Mouse (Mus musculus): ENCODE data around the gene Gm20388.

Gene Gm20388

GRCm38 (mm10) chr8:120408241-120409215 is 497.9 kb downstream of the Gm20388 start:
- DNase-seq: peak in 1 of 2 experiments; percentile 20

GRCm38 (mm10) chr8:120409371-120410013 is 498.9 kb downstream of the Gm20388 start:
- DNase-seq: no peak

- no peak for DNase-seq
Measured at GRCm38 (mm10) chr8:120411059-120411458, 500.4 kb downstream of the Gm20388 start.

DNA sequence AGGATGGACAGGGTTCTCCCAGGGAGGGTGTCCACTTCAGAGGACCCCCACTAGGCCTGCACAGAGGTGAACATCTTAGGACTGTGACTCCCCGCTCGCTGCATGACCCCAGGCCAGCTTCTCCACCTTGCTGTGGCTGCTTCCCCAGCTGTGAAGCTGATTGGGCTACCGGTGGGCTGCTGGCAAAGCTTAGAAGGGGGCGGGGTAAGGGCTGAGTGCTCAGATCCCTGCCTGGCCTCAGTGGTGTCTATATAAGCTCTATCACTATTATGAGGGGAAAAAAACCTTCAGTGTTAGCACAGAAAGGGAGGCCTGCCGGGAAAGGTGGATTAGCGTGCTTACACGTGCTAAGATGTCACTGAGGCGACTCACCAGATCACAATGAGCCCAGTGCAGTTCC is 501.2 kb downstream of the Gm20388 start:
- DNase-seq: no peak

GRCm38 (mm10) chr8:120412357-120412756 is 501.7 kb downstream of the Gm20388 start:
- DNase-seq: no peak

DNA sequence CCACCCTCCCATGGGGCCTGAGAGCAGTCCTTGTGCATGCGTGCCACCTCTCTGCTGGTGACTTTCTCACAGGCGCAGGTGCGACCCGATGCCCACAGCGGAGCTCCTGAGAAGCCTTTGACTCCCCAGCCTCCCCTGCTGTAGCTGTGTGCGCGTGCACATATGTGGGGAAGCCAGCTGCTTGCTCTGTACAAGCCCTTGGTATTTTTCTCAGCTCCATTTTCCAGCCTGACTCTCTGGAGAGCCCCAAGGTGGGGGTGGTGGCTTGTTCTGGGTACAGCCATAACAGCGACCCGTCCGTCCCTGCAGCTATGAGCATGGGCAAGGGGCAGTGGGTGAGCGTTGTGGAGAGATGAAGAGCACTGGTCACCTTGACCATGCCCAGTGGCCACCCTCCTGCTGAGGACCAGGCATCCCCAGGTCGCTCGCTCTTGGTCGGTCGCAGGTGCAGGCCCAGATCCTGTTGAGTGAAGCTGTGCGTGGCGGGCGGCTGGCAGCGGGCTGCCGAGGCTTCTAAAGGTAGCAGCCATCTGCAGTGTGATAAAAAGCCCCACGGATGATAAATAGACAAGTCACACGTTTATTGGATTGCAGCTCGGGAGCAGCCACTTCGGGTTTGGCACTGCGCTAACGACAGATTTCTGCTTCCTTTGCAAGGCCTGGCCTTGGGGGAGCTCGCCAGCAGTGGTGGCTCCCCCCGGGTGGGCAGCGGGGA is 502.4 kb downstream of the Gm20388 start:
- DNase-seq: no peak

DNA sequence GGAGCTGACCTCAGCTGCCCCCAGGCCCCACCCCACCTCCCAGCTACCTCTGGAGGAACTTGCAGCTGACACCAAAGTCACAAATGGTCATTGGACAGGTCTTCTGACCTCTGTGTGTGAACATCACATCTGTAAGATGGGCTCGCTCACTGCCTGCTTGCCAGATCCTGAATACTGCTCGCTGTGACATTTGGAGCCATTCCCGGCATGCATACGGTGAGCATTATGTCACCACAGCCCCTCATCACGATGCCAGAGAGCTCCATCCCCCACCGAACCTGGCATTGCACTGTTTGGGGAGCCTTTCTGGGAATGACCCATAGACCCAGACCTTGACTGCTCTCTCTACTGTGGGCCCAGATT is 503.0 kb downstream of the Gm20388 start:
- no peak for DNase-seq

DNA sequence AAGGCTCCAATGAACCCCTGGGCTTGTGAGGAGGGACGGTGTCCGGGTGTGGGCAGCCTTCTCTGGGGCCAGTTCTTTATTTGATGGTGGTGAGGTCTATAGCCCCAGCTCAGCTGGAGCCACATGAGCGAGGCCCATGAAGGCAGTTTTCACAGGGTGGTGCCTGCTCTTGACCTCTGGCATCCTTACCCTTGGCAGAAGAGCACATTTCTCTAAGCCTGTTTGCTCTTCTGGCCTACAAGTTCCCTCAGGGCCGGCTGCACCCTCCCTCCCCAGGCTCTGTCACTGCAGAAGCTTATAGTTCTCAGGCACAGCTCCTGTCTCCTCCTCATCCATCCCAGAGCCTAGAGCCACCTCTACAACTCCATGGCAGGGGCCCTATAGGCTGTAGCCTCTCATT is 503.6 kb downstream of the Gm20388 start:
- no peak for DNase-seq

DNA sequence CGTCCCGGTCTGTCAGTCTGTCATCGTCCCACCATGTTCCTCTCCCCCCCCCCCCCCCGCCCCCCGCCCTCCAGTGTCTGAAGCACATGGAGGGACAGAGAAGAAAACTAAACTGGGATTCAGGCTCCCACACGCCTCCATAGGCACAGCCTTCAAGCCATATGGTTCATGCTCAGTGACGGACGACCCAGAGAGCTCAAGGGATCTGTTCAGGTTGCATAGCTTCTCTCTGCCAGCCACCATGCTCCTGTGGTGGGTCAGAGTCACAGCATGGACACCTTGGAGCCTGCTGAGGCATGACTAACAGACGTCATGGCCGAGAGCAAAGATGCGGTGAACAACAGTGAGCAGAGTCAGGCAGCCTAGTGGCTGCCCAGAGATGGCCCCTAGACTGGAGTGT is 504.8 kb downstream of the Gm20388 start:
- no peak for DNase-seq

DNA sequence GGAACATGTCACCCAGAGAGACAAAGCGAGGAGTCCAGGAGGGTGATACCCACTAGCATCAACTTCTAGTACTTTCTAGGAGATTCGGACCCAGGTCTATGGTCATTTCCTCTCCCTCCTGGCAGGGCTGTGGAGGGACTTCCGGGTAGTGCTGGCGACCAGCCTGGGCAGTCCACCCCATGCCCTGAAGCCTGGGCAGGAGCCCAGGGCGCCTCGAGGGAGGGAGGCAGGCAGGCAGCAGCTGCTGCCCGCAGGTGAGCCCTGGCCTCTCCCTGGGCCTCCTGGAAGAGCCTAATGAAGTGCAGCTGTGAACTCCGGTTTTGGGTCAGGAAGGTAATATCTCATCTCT is 505.5 kb downstream of the Gm20388 start:
- DNase-seq: no peak

- DNase-seq: peak; percentile 69 to 71
Measured at GRCm38 (mm10) chr8:120416522-120417394, 506.1 kb downstream of the Gm20388 start.

GRCm38 (mm10) chr8:120418188-120418587 is 507.5 kb downstream of the Gm20388 start:
- no peak for DNase-seq

GRCm38 (mm10) chr8:120419675-120420074 is 509.0 kb downstream of the Gm20388 start:
- DNase-seq: no peak

DNA sequence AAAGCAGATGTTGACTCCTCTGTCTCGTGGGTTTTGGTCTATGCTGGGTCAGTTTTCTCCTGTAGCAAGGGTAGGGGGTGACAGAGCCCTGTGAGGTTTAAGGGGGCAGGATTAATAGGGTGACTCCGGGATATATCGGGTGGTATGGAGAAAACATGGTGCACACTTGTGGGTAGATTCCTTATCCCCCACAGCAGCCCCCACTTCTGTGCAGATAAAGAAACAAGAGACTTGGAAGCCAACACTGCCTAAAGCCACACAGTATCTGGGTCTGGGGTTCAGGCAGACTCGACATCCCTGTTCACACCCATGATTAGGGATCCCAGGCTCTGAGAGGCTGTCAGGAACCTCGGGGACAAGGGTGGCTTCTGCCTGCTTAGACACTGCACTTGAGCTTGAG is 509.6 kb downstream of the Gm20388 start:
- no peak for DNase-seq

GRCm38 (mm10) chr8:120421638-120422037 is 511.0 kb downstream of the Gm20388 start:
- DNase-seq: no peak

DNA sequence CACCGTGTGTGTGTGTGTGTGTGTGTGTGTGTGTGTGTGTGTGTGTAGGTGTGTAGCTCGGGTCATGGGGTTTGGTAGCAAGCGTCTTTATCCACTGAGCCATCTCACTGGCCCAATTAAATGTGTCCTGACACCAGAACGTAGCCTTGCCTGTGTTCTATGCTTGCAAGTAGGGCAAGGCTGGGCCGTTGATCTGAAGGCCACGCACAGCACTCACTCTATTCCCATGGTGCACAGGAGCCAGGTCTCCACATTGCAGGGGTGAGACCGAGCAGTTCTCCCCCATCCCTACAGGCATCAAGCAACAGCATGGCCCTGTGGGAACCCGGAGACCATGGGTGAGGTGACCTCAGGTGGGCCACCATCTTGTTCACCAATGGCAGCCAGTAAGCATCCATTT is 511.6 kb downstream of the Gm20388 start:
- no peak for DNase-seq

DNA sequence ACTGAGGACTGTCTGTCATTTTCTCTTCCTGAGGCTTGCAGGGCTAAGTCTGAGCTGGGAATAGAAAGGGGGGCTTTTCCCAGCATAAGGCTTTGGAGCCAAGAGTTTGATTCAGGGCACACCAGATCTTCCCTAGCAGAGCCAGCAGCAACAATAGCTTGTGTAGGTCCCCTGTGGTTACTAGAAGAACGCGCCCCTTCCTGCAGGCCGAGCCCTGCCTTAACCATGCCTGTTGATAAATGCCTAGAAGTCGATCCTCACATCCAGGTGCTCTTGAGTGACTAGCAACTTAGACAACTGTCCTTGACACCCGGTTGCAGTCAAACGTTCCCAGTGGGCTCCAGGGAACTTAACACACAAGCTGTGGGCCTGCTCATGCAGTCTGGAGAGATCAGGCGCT is 512.9 kb downstream of the Gm20388 start:
- no peak for DNase-seq

DNA sequence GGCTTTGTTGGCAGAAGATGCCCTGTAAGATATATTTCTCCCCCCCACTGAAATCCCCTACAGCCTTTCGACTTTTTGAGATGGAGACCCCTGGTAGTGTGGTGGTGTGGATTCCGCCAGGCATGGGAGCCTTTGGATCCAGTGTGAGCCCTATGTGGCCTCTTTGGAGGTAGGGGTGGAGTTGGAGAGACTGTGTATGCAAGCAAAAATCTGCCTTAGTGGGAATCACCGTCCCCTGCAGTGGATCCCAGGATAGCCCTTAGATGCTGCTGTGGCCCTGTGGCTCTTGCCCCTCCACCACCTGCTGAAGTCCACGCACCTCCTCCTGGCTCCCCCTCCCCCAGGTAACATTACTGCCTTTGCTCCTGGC is 514.2 kb downstream of the Gm20388 start:
- DNase-seq: no peak

- no peak for DNase-seq
Measured at GRCm38 (mm10) chr8:120425199-120425941, 514.7 kb downstream of the Gm20388 start.

DNA sequence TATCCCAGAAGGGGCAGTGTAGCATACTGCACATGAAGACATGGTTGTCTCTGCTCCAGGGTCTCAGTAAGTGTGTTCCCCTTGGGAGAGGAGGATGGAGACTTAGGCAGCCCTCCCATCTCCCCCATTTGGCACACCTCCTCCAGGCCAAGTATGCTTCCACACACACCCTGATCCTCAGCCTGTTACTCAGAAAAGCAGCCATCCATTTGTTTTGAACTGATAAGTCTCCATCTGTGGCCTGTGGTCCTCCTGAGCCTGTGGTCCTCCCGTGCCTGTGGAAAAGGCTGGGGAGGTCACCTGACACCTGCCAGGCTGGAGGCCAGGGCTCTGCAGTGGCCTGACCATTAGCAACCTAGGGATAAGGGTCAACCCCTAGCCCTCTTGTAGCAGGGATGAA is 515.5 kb downstream of the Gm20388 start:
- no peak for DNase-seq

GRCm38 (mm10) chr8:120426622-120427385 is 516.2 kb downstream of the Gm20388 start:
- no peak for DNase-seq

All from B cell, adult 2 months (primary cell).